Mouse (Mus musculus) kidney, adult 2 months (tissue): ENCODE measurements around the gene Col7a1. TPM values are rescaled to one million over a fixed set of nuclear protein-coding genes. Genes with fewer than 3 reads are reported as not detected.

Source experiments
- DNase-seq: peaks from one replicate; pipeline ENCODE4 v3.0.0; 2021
- H3K27ac ChIP-seq: fragments of 200-500 bp; 2 replicates; pipeline ENCODE4 v1.5.1; 2012; ENCODE audit warnings: low read depth, low read length, control low read depth, inconsistent platforms; ENCODE audit not compliant: insufficient read depth
- H3K27me3 ChIP-seq: fragments of 200-500 bp; replicated peaks from 2 replicates; pipeline ENCODE4 v1.6.1; 2012; ENCODE audit warnings: mild to moderate bottlenecking, moderate library complexity, low read length, inconsistent platforms; ENCODE audit not compliant: control insufficient read depth, insufficient read depth
- H3K36me3 ChIP-seq: fragments of 200-500 bp; 2 replicates; pipeline ENCODE4 v1.6.1; 2012; ENCODE audit warnings: mild to moderate bottlenecking, moderate library complexity, low read length, inconsistent platforms; ENCODE audit not compliant: control insufficient read depth, insufficient read depth
- H3K4me1 ChIP-seq: fragments of 200-500 bp; 2 replicates; pipeline ENCODE4 v1.6.1; 2011; ENCODE audit warnings: low read length; ENCODE audit not compliant: control insufficient read depth, insufficient read depth
- H3K4me3 ChIP-seq: fragments of 200-500 bp; 2 replicates; pipeline ENCODE4 v1.5.1; 2011; ENCODE audit warnings: mild to moderate bottlenecking, low read depth, low read length, control low read depth; ENCODE audit not compliant: insufficient read depth
- CTCF ChIP-seq: fragments of 200-500 bp; conservative IDR thresholded peaks from 2 replicates; pipeline ENCODE4 v1.5.1; 2011; ENCODE audit warnings: low read depth, mild to moderate bottlenecking, control low read depth, low read length, moderate library complexity, mixed read lengths; ENCODE audit not compliant: insufficient read depth, insufficient read length
- POLR2A ChIP-seq: fragments of 200-500 bp; IDR thresholded peaks from one replicate; pipeline ENCODE4 v1.6.1; 2011; ENCODE audit warnings: low read depth, low read length, control low read depth
- WGBS: fragments of 180-500 bp; shearing (Covaris S2); methylation state at CpG from one replicate; pipeline ENCODE4 v1.1.7; 2018; 5-methylcytosine and 5-hydroxymethylcytosine counted together
- polyA plus RNA-seq: library from polyadenylated mRNA; depleted of rRNA; stranded (reverse); fragments of >200 nt; gene quantifications from 2 replicates; pipeline ENCODE4 v1.2.3, GENCODE M21; 2012

The Col7a1 gene
- polyA plus RNA-seq, 1 experiment = 2.3 TPM

DNA sequence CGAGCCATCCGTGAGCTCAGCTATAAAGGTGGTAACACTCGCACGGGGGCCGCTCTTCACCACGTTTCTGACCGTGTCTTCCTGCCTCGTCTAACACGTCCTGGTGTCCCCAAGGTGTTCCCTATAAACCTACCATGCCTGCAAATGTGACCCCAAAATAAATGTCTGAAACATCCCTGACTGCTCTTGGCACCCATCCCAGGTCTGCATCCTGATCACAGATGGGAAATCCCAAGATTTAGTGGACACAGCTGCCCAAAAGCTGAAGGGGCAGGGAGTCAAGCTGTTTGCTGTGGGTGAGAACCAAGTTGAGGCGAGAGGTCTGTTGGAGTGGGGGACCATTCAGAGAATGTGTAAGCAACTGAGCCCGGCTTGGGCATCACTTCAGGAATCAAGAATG, 1.9 kb downstream of the Col7a1 start:
- Histone ChIP-seq H3K36me3 (no peaks in the 10 kb centered on the region), H3K27me3 (no peaks in the 10 kb centered on the region), H3K27ac (no peak overlapping the region), H3K4me1 (no peaks in the 10 kb centered on the region), H3K4me3 (no peak overlapping the region)
- DNase-seq = no peak
- TF ChIP-seq CTCF = no peak
- no peak for TF ChIP-seq POLR2A
- 83% methylated on average over 11 of the region's 11 CpGs for WGBS

- 65% methylated on average over 11 of the region's 11 CpGs for WGBS
- Histone ChIP-seq H3K27ac (no peak overlapping the region), H3K36me3 (no peaks in the 10 kb centered on the region), H3K4me1 (no peaks in the 10 kb centered on the region), H3K27me3 (no peaks in the 10 kb centered on the region), H3K4me3 (no peak overlapping the region)
- peak; percentile 85 for DNase-seq
- TF ChIP-seq CTCF (no peak), POLR2A (no peak)
Measured at GRCm38 (mm10) chr9:108955846-108956245, 2.5 kb downstream of the Col7a1 start.

- WGBS = 70% methylated on average over 3 of the region's 3 CpGs
- no peaks in the 10 kb centered on the region for H3K36me3 ChIP-seq
- no peak overlapping the region for H3K27ac ChIP-seq
- DNase-seq = no peak
- H3K27me3 ChIP-seq = no peaks in the 10 kb centered on the region
- H3K4me1 ChIP-seq = no peaks in the 10 kb centered on the region
- no peak overlapping the region for H3K4me3 ChIP-seq
- TF ChIP-seq POLR2A = no peak
- no peak for TF ChIP-seq CTCF
Measured at GRCm38 (mm10) chr9:108963577-108963976, 10.2 kb downstream of the Col7a1 start.

DNA sequence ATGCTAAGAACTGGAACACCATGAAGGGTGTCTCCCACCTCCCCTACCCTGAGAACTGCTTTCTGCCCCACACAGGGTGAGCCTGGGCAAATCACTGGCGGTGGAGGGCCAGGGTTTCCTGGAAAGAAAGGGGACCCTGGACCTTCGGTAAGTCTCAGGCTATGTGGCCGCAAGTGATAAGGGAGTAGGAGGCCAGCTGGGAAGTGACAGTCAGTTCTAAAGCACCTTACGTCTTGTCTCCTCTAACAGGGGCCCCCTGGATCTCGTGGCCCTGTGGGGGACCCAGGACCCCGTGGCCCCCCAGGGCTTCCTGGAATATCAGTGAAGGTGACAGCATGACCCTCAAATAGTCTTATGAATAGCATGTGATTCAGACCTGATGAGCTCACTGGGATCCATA, 11.0 kb downstream of the Col7a1 start:
- H3K36me3 ChIP-seq = no peaks in the 10 kb centered on the region
- TF ChIP-seq CTCF (no peak), POLR2A (no peak)
- no peaks in the 10 kb centered on the region for H3K4me1 ChIP-seq
- 85% methylated on average over 6 of the region's 6 CpGs for WGBS
- no peak overlapping the region for H3K4me3 ChIP-seq
- DNase-seq = no peak
- H3K27ac ChIP-seq = no peak overlapping the region
- no peaks in the 10 kb centered on the region for H3K27me3 ChIP-seq

DNA sequence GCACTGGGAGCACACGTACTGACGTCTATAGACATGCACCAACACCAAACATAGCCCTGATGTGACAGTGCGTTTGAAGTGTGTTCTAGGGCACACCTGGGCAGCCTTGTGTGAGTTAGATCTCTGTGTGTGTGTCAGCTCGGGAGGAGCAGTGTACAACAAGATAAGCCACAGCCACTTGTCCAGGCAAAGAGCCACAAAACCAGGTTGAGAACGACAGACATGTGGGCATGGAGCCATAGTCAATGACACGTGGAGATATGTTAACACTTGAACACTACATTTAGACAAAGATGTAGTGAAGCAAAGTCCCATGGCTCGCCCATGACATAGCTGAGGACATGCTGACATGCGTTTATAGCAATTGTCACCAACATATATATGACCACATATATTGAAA, 17.2 kb downstream of the Col7a1 start:
- DNase-seq = no peak
- Histone ChIP-seq H3K4me1 (no peaks in the 10 kb centered on the region), H3K36me3 (no peaks in the 10 kb centered on the region), H3K4me3 (no peak overlapping the region), H3K27me3 (no peaks in the 10 kb centered on the region), H3K27ac (no peak overlapping the region)
- TF ChIP-seq CTCF (no peak), POLR2A (no peak)
- 84% methylated on average over 8 of the region's 8 CpGs for WGBS

- WGBS = 80% methylated on average over 9 of the region's 9 CpGs
Measured at GRCm38 (mm10) chr9:108976483-108976882, 23.1 kb downstream of the Col7a1 start.

GRCm38 (mm10) chr9:108977966-108978365, 24.6 kb downstream of the Col7a1 start:
- 72% methylated on average over 7 of the region's 7 CpGs for WGBS

More at GRCm38 (mm10) chr9:108976483-108976882, 23.1 kb downstream of the Col7a1 start:
- H3K27ac ChIP-seq = no peak overlapping the region
- no peak for DNase-seq
- no peak overlapping the region for H3K4me3 ChIP-seq
- H3K27me3 ChIP-seq = no peaks in the 10 kb centered on the region
- H3K4me1 ChIP-seq = no peaks in the 10 kb centered on the region
- TF ChIP-seq CTCF (no peak), POLR2A (no peak)
- H3K36me3 ChIP-seq = no peaks in the 10 kb centered on the region

More at GRCm38 (mm10) chr9:108977966-108978365, 24.6 kb downstream of the Col7a1 start:
- TF ChIP-seq POLR2A = no peak
- TF ChIP-seq CTCF = no peak
- H3K4me3 ChIP-seq = no peak overlapping the region
- no peaks in the 10 kb centered on the region for H3K27me3 ChIP-seq
- H3K4me1 ChIP-seq = no peaks in the 10 kb centered on the region
- no peaks in the 10 kb centered on the region for H3K36me3 ChIP-seq
- no peak overlapping the region for H3K27ac ChIP-seq
- no peak for DNase-seq
